Mouse (Mus musculus) layer of hippocampus, adult 2 months (tissue): ENCODE data around the gene Zfp652. TPM values are rescaled to one million over a fixed set of nuclear protein-coding genes. Genes with fewer than 3 reads are reported as not detected.
"Not testable (repeated sequence)": the region's sequence is repeated elsewhere in the genome, so short reads cannot be mapped to it uniquely, and the experiment has no call there.

ENCODE experiments used
- DNase-seq, 2 experiments: peaks; one replicate each; pipeline ENCODE4 v3.0.0; 2022; ENCODE audit warnings: low spot score in 2 of 2
- H3K27ac ChIP-seq: fragments of 200-600 bp; 2 replicates; pipeline ENCODE4 v1.8.1; 2022
- H3K4me3 ChIP-seq: fragments of 200-600 bp; 2 replicates; pipeline ENCODE4 v1.8.1; 2022; ENCODE audit warnings: mild to moderate bottlenecking
- CTCF ChIP-seq: fragments of 200-600 bp; conservative IDR thresholded peaks from 2 replicates; pipeline ENCODE4 v1.8.1; 2022; ENCODE audit warnings: antibody characterized with exemption, mild to moderate bottlenecking, moderate library complexity
- total RNA-seq, 2 experiments: library from RNA; stranded (reverse); gene quantifications; 2 replicates each; pipeline ENCODE4 v1.2.3; 2021

The Zfp652 gene
- total RNA-seq, 2 experiments from 2014 or later: 49.0 to 50.5 TPM

DNA sequence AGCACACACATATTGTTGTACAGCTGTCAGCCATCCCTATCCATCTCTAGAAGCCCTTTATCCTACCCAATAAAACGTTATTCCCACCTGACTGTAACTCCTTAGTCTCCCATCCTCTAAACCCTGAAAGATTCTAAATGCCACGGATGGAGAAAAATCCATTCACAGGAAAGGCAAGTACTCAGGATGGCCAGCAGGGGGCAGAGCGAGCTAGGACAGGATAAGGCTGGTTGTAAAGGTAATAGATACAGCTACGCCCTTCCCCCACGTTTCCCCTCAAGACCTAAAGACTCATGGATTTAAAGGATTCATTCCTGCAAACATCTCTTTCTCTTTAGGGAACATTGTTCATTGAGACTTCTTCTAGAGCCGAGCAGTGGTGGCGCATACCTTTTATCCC lies 163.8 kb downstream of the Zfp652 start:
- H3K4me3 ChIP-seq: no peak overlapping the region
- DNase-seq: peak in 1 of 2 experiments; percentile 65
- peak; percentile 89 for TF ChIP-seq CTCF
- H3K27ac ChIP-seq: no peak overlapping the region

- not testable (repeated sequence) for DNase-seq, H3K4me3 ChIP-seq, H3K27ac ChIP-seq
Observed at GRCm38 (mm10) chr11:95879861-95880260, 167.4 kb downstream of the Zfp652 start.

Other genes starting within 250 kb of the Zfp652 start
- 10 to 100 TPM; 13.5 to 18.5 TPM for gene Nxph3, start 198.1 kb upstream of the Zfp652 start, total RNA-seq
- 1 to 10 TPM; 1.3 TPM for gene Ngfr, start 124.9 kb upstream of the Zfp652 start, total RNA-seq
- 10 to 100 TPM; 96.3 to 97.5 TPM for gene Phb, start 45.7 kb upstream of the Zfp652 start, total RNA-seq
- 1 to 10 TPM; 1.8 to 2.3 TPM for gene B130006D01Rik, start 10.9 kb downstream of the Zfp652 start, total RNA-seq
- 10 to 100 TPM; 48.8 to 63.0 TPM for gene Phospho1, start 111.8 kb downstream of the Zfp652 start, total RNA-seq
- gene Gngt2, start 124.5 kb downstream of the Zfp652 start, total RNA-seq: 1 to 10 TPM; 2.6 to 4.5 TPM
- 1 to 10 TPM; 3.3 to 6.8 TPM for gene Abi3, start 129.8 kb downstream of the Zfp652 start, total RNA-seq
- not detected for gene B4galnt2, start 202.2 kb downstream of the Zfp652 start, total RNA-seq